Mouse (Mus musculus): ENCODE measurements at regions not wholly inside any gene's neighbourhood (a gene's known extent, or its start where the extent isn't known, plus 50 kb on each side); places are given as distances from the start of the nearest gene placed in this dataset.

DNA sequence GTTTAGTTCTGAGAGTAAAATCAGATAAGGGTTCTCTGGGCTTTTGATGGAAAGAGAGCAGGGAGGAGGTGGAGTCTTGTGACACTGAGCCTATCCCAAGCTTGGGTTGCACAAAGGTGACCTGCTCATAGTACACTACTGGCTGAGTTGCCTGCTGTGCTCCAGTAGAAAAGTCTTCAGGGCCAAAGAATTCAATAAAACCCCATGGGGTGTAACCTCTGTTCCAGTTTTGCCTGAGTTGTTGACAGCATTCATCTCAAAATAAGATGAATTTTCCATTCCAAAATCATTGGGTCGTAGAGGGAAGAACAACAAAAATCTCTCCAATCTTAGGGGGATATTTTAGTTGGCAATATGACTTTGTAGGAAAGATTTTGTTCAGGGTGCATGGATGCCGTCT lies 75.8 kb upstream of the Tmem106b start:
- TF ChIP-seq CTCF (IDR thresholded peaks at IDR 0.05; ENCODE audit: control insufficient read depth, insufficient read depth, insufficient read length) (no peak), MYOG (IDR thresholded peaks at IDR 0.05; ENCODE audit: control insufficient read depth, extremely low read depth, insufficient read length) (no peak), USF1 (IDR thresholded peaks at IDR 0.05; ENCODE audit: low read depth) (no peak)

Measured in C2C12 (cell line).